Mouse (Mus musculus) cerebellum, adult 2 months (tissue): ENCODE data around the gene Rab28.

Experiments used
- CTCF ChIP-seq: fragments of 200-500 bp; IDR thresholded peaks from 2 replicates; pipeline ENCODE4 v1.5.1; 2011; ENCODE audit warnings: low read depth, mild to moderate bottlenecking, control low read depth, low read length, moderate library complexity, borderline replicate concordance; ENCODE audit not compliant: insufficient read depth
- POLR2A ChIP-seq: fragments of 200-500 bp; IDR thresholded peaks from 2 replicates; pipeline ENCODE4 v1.6.1; 2011; ENCODE audit warnings: low read length, control low read depth, borderline replicate concordance; ENCODE audit not compliant: insufficient read depth

- TF ChIP-seq POLR2A: no peak
- no peak for TF ChIP-seq CTCF
Measured at GRCm38 (mm10) chr5:41744234-41744633, 36.3 kb upstream of the Rab28 start.
